Mouse (Mus musculus): Measurements from ENCODE around the gene Man1c1. TPM values are rescaled to one million over a fixed set of nuclear protein-coding genes. Genes with fewer than 3 reads are reported as not detected.

Man1c1 gene
- polyA plus RNA-seq, 1 experiment from 2014 or later = 5.2 TPM

DNA sequence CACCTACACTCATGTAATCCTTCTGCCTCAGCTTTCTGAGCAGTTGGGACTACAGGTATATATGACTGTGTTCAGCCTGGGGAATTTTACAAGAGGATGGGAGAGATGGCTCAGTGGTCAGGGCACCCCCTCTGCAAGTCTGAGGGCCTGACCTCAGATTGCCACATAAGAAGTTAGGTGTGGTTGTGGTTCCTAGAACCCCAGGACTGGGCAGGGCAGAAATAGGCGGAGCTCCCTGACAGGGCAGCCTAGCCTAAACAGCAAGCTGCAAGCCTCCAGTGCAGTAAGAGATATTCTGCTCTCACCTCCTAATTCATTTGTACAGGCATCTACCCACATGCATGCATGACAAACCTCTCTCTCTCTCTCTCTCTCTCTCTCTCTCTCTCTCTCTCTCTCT lies 117.5 kb downstream of the Man1c1 start:
- Histone ChIP-seq H3K27ac (ENCODE audit: low read depth, low read length) (no peak overlapping the region), H3K4me1 (replicated peaks; ENCODE audit: control insufficient read depth, insufficient read depth, low read length) (peaks cover 2% of the 10 kb centered on the region; the same call in 1 of the 2 replicates), H3K4me2 (ENCODE audit: low read depth, low read length, severe bottlenecking) (no peak overlapping the region), H3K9ac (ENCODE audit: low read length) (no peak overlapping the region), H3K27me3 (ENCODE audit: control insufficient read depth, insufficient read depth, low read length) (no peaks in the 10 kb centered on the region), H3K9me3 (ENCODE audit: control insufficient read depth, low read length) (no peaks in the 10 kb centered on the region), H3K36me3 (ENCODE audit: control insufficient read depth, insufficient read depth, low read length) (no peaks in the 10 kb centered on the region), H3K4me3 (ENCODE audit: low read depth, low read length) (no peak overlapping the region)
- WGBS = 71% methylated on average over 1 of the region's 1 CpGs
- ATAC-seq (replicated peaks; ENCODE audit: low FRiP score) (no peak), DNase-seq (ENCODE audit: low spot score) (no peak)

DNA sequence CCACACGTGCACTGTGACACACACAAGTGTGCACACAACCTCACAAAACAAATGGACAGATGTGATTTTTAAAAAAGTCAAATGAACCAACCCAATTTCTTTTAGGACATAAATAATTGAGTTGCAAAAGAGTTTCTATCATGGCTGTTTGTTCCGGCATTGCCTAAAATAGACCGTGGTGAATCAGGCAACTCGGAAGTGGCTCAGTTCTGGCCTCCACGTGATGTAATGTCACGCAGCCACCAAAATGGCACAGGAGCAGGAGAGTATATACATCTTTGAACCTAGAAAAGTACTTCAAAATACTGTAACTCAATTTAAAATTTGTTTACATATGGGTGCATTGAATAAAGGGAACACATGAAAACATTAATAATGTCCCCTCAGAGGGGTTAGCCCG lies 118.0 kb downstream of the Man1c1 start:
- ATAC-seq (replicated peaks; ENCODE audit: low FRiP score) (no peak), DNase-seq (ENCODE audit: low spot score) (no peak)
- H3K27ac ChIP-seq (ENCODE audit: low read depth, low read length) = no peak overlapping the region
- no peak overlapping the region for H3K4me2 ChIP-seq (ENCODE audit: low read depth, low read length, severe bottlenecking)
- H3K9me3 ChIP-seq (ENCODE audit: control insufficient read depth, low read length) = no peaks in the 10 kb centered on the region
- H3K36me3 ChIP-seq (ENCODE audit: control insufficient read depth, insufficient read depth, low read length) = no peaks in the 10 kb centered on the region
- no peak overlapping the region for H3K9ac ChIP-seq (ENCODE audit: low read length)
- H3K27me3 ChIP-seq (ENCODE audit: control insufficient read depth, insufficient read depth, low read length) = no peaks in the 10 kb centered on the region
- 92% methylated on average over 7 of the region's 7 CpGs for WGBS
- H3K4me3 ChIP-seq (ENCODE audit: low read depth, low read length) = no peak overlapping the region
- no peaks in the 10 kb centered on the region for H3K4me1 ChIP-seq (replicated peaks; ENCODE audit: control insufficient read depth, insufficient read depth, low read length)

DNA sequence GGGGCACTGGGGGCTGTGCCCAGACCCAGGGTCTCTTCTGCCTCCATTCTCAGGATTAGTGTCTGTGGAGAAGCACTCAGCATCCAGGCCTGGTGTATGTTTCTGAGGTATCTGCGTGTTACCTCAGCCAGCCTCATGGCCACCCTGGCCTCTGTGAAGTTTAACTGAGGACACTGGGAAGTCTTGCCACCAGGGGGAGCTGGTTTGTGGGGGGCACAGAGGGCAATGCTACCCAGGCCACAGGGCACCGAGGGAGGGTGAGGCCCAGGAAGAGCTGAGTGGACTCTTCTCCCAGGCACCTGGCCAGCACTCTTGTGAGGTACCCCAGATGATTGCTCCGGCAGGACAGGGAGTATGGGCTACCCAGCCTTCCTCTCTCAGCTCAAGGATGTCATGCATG lies 120.6 kb downstream of the Man1c1 start:
- Histone ChIP-seq H3K27ac (ENCODE audit: low read depth, low read length) (no peak overlapping the region), H3K27me3 (ENCODE audit: control insufficient read depth, insufficient read depth, low read length) (no peaks in the 10 kb centered on the region), H3K9ac (ENCODE audit: low read length) (no peak overlapping the region), H3K9me3 (ENCODE audit: control insufficient read depth, low read length) (no peaks in the 10 kb centered on the region), H3K4me1 (replicated peaks; ENCODE audit: control insufficient read depth, insufficient read depth, low read length) (peaks cover 3% of the 10 kb centered on the region; the same call in 1 of the 2 replicates), H3K4me3 (ENCODE audit: low read depth, low read length) (no peak overlapping the region), H3K36me3 (ENCODE audit: control insufficient read depth, insufficient read depth, low read length) (no peaks in the 10 kb centered on the region), H3K4me2 (ENCODE audit: low read depth, low read length, severe bottlenecking) (no peak overlapping the region)
- no peak for DNase-seq (ENCODE audit: low spot score)
- ATAC-seq (replicated peaks; ENCODE audit: low FRiP score) = no peak
- WGBS = 85% methylated on average over 3 of the region's 3 CpGs

DNA sequence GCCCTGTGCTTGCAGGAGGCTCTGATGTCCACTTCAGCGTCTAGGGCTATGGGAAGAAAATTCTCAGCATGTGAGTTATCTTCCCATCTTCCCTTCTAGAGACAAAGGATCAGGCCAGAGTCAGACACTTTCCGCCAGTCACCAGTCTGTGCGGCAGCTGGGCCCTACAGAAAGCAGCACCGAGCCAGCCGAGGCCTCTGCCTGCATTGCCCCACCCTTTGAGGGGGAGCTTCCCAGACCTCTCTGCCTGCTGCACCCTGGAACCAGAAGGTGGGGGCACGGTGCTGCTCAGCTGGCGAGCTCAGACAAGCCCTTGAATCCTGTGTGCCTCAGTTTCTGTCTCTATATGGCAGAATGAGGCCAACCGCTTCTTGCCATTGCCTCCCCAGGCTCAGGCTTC lies 122.7 kb downstream of the Man1c1 start:
- Histone ChIP-seq H3K4me2 (ENCODE audit: low read depth, low read length, severe bottlenecking) (no peak overlapping the region), H3K9ac (ENCODE audit: low read length) (no peak overlapping the region), H3K36me3 (ENCODE audit: control insufficient read depth, insufficient read depth, low read length) (no peaks in the 10 kb centered on the region), H3K4me3 (ENCODE audit: low read depth, low read length) (no peak overlapping the region), H3K4me1 (replicated peaks; ENCODE audit: control insufficient read depth, insufficient read depth, low read length) (peaks cover 3% of the 10 kb centered on the region; the same call in 1 of the 2 replicates), H3K9me3 (ENCODE audit: control insufficient read depth, low read length) (no peaks in the 10 kb centered on the region), H3K27ac (ENCODE audit: low read depth, low read length) (no peak overlapping the region), H3K27me3 (ENCODE audit: control insufficient read depth, insufficient read depth, low read length) (no peaks in the 10 kb centered on the region)
- no peak for ATAC-seq (replicated peaks; ENCODE audit: low FRiP score)
- no peak for DNase-seq (ENCODE audit: low spot score)
- 62% methylated on average over 8 of the region's 8 CpGs for WGBS

DNA sequence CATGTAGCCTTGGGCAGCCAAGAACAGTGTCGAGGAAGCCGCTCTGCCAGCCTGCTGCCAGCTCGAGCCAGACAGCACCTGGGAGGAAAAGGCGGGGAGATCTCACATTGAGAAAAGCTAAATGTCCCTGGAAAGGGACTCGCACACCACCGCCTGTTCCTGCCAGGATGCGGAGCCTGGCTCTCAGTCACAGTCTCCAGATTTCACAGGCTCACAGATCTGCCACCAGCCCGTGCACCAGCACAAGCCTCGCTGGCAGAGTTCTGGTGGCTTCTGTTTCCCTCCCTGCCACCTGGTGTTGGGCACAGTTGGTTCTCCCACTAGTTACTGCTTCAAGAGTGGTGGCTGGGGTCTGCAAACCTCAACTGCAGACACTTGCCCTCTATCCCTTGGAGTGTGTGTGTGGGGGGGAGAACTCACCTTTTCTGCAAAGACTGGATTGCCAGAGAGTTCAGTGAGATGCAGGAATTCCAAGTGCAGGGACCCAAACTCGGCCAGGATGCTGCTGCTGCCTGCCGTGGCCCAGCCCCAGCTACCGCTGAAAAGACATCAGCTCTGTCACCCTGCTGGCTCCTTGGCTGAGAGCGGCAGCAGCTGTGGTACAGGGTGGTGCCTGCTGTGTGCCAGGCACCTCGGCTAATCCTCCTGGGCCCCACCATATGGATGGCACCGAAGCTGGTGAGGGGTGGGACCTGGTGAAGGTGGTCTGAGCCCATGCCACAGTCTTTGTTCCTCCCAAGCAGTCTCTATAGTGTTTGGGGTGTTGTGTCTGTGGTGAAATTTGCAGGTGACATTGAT lies 123.5 kb downstream of the Man1c1 start:
- H3K4me1 ChIP-seq (replicated peaks; ENCODE audit: control insufficient read depth, insufficient read depth, low read length) = peaks cover 3% of the 10 kb centered on the region; the same call in 1 of the 2 replicates
- H3K4me3 ChIP-seq (ENCODE audit: low read depth, low read length) = no peak overlapping the region
- DNase-seq (ENCODE audit: low spot score) (no peak), ATAC-seq (replicated peaks; ENCODE audit: low FRiP score) (no peak)
- H3K4me2 ChIP-seq (ENCODE audit: low read depth, low read length, severe bottlenecking) = no peak overlapping the region
- H3K36me3 ChIP-seq (ENCODE audit: control insufficient read depth, insufficient read depth, low read length) = no peaks in the 10 kb centered on the region
- H3K9me3 ChIP-seq (ENCODE audit: control insufficient read depth, low read length) = no peaks in the 10 kb centered on the region
- WGBS = 72% methylated on average over 15 of the region's 15 CpGs
- no peaks in the 10 kb centered on the region for H3K27me3 ChIP-seq (ENCODE audit: control insufficient read depth, insufficient read depth, low read length)
- H3K27ac ChIP-seq (ENCODE audit: low read depth, low read length) = no peak overlapping the region
- no peak overlapping the region for H3K9ac ChIP-seq (ENCODE audit: low read length)

DNA sequence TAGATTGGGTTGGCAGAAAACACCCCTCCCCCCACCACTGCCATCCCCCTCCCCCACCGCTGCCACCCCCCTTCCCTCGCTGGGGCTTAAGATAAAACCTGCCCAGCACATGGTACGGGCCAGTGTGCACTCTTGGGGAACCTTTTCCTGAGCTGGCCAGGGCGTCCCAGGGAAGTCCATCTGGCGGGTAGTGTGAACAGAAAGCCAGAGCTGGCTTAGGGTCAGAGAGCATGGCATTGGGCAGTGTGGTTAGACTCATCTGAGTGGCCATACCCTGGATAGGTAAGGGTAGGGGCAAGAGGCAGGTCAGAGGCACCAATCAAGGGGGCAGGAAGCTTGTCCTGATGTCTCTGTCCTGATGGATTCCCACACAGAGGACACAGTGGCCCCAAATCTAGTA lies 124.5 kb downstream of the Man1c1 start:
- no peaks in the 10 kb centered on the region for H3K36me3 ChIP-seq (ENCODE audit: control insufficient read depth, insufficient read depth, low read length)
- DNase-seq (ENCODE audit: low spot score) (no peak), ATAC-seq (replicated peaks; ENCODE audit: low FRiP score) (no peak)
- no peak overlapping the region for H3K27ac ChIP-seq (ENCODE audit: low read depth, low read length)
- H3K9me3 ChIP-seq (ENCODE audit: control insufficient read depth, low read length) = no peaks in the 10 kb centered on the region
- 37% methylated on average over 5 of the region's 5 CpGs for WGBS
- no peak overlapping the region for H3K4me2 ChIP-seq (ENCODE audit: low read depth, low read length, severe bottlenecking)
- H3K27me3 ChIP-seq (ENCODE audit: control insufficient read depth, insufficient read depth, low read length) = no peaks in the 10 kb centered on the region
- H3K4me1 ChIP-seq (replicated peaks; ENCODE audit: control insufficient read depth, insufficient read depth, low read length) = peaks cover 3% of the 10 kb centered on the region; the same call in 1 of the 2 replicates
- no peak overlapping the region for H3K9ac ChIP-seq (ENCODE audit: low read length)
- no peak overlapping the region for H3K4me3 ChIP-seq (ENCODE audit: low read depth, low read length)

DNA sequence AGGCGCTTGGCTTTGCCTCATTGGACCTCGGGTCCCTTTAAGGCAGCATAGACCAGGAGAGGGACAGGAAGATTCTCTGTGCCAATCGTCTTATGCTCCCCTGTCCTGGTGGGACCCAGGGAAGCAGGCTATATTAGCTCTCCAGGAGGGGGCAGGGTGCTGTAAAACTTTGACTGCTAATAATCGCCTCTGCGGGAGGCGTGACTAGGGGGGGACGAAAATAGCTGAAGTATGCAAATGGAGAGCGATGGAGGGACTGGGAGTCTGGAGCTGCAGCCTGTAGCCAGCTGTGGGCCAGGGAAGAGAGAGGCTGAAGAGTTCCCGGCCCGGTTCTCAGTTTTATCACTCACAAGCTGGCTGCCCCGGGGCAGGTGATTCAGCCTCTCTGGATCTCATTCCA lies 124.9 kb downstream of the Man1c1 start:
- Histone ChIP-seq H3K4me2 (ENCODE audit: low read depth, low read length, severe bottlenecking) (no peak overlapping the region), H3K4me1 (replicated peaks; ENCODE audit: control insufficient read depth, insufficient read depth, low read length) (peaks cover 3% of the 10 kb centered on the region; the same call in 1 of the 2 replicates), H3K27ac (ENCODE audit: low read depth, low read length) (no peak overlapping the region), H3K36me3 (ENCODE audit: control insufficient read depth, insufficient read depth, low read length) (no peaks in the 10 kb centered on the region), H3K9me3 (ENCODE audit: control insufficient read depth, low read length) (no peaks in the 10 kb centered on the region), H3K27me3 (ENCODE audit: control insufficient read depth, insufficient read depth, low read length) (no peaks in the 10 kb centered on the region), H3K4me3 (ENCODE audit: low read depth, low read length) (no peak overlapping the region), H3K9ac (ENCODE audit: low read length) (no peak overlapping the region)
- DNase-seq (ENCODE audit: low spot score) (no peak), ATAC-seq (replicated peaks; ENCODE audit: low FRiP score) (no peak)
- WGBS = 29% methylated on average over 11 of the region's 11 CpGs

DNA sequence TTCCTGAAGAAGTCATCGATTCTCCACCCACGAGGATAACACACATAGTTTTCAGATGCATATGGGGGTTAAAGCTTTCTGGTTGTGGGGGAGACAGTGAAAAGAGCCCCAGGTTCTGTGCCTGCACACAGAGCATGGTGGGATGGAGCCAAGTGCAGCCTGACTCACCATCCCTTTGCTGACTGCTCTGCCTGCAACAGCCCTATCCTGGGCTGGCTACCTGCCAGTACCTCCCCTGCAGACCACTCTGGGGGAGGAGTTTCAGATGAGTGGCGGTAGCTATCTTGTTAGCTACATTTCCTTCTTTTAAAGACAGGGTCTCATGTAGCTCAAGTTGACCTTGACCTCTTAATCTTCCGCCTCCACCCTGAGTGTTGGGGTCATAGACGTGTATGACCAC lies 125.7 kb downstream of the Man1c1 start:
- no peaks in the 10 kb centered on the region for H3K27me3 ChIP-seq (ENCODE audit: control insufficient read depth, insufficient read depth, low read length)
- WGBS = 71% methylated on average over 5 of the region's 5 CpGs
- H3K9ac ChIP-seq (ENCODE audit: low read length) = no peak overlapping the region
- no peaks in the 10 kb centered on the region for H3K36me3 ChIP-seq (ENCODE audit: control insufficient read depth, insufficient read depth, low read length)
- DNase-seq (ENCODE audit: low spot score) (no peak), ATAC-seq (replicated peaks; ENCODE audit: low FRiP score) (no peak)
- H3K9me3 ChIP-seq (ENCODE audit: control insufficient read depth, low read length) = no peaks in the 10 kb centered on the region
- no peak overlapping the region for H3K4me2 ChIP-seq (ENCODE audit: low read depth, low read length, severe bottlenecking)
- H3K27ac ChIP-seq (ENCODE audit: low read depth, low read length) = no peak overlapping the region
- peaks cover 3% of the 10 kb centered on the region; the same call in 1 of the 2 replicates for H3K4me1 ChIP-seq (replicated peaks; ENCODE audit: control insufficient read depth, insufficient read depth, low read length)
- H3K4me3 ChIP-seq (ENCODE audit: low read depth, low read length) = no peak overlapping the region

DNA sequence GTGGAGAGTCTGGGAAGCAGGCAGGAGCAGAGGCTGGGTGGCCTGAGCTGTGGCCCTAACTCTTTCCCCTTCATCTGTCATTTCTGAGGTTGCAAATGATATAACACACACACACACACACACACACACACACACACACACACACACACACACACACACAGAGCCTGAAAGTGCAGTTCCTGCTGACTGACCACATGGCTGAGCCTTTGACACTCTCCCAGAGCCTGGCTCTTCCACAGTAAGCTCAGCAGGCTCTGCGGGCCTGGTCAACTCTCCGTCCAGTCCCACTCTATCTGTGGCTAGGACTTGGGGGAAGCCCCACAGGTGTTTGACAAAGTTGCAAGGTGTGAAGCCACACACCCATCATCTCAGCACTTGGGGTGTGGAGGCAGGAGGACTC lies 126.8 kb downstream of the Man1c1 start:
- whole genome bisulfite sequencing = 81% methylated on average over 2 of the region's 2 CpGs
- H3K36me3 ChIP-seq (ENCODE audit: control insufficient read depth, insufficient read depth, low read length) = no peaks in the 10 kb centered on the region
- ATAC-seq (replicated peaks; ENCODE audit: low FRiP score) = no peak
- no peak overlapping the region for H3K9ac ChIP-seq (ENCODE audit: low read length)
- no peak overlapping the region for H3K4me2 ChIP-seq (ENCODE audit: low read depth, low read length, severe bottlenecking)
- no peaks in the 10 kb centered on the region for H3K27me3 ChIP-seq (ENCODE audit: control insufficient read depth, insufficient read depth, low read length)
- no peak for DNase-seq (ENCODE audit: low spot score)
- H3K4me1 ChIP-seq (replicated peaks; ENCODE audit: control insufficient read depth, insufficient read depth, low read length) = peaks cover 3% of the 10 kb centered on the region; the same call in 1 of the 2 replicates
- no peak overlapping the region for H3K4me3 ChIP-seq (ENCODE audit: low read depth, low read length)
- no peak overlapping the region for H3K27ac ChIP-seq (ENCODE audit: low read depth, low read length)
- H3K9me3 ChIP-seq (ENCODE audit: control insufficient read depth, low read length) = no peaks in the 10 kb centered on the region
